Mouse (Mus musculus): ENCODE results near the gene Mpc2.

The Mpc2 gene

DNA sequence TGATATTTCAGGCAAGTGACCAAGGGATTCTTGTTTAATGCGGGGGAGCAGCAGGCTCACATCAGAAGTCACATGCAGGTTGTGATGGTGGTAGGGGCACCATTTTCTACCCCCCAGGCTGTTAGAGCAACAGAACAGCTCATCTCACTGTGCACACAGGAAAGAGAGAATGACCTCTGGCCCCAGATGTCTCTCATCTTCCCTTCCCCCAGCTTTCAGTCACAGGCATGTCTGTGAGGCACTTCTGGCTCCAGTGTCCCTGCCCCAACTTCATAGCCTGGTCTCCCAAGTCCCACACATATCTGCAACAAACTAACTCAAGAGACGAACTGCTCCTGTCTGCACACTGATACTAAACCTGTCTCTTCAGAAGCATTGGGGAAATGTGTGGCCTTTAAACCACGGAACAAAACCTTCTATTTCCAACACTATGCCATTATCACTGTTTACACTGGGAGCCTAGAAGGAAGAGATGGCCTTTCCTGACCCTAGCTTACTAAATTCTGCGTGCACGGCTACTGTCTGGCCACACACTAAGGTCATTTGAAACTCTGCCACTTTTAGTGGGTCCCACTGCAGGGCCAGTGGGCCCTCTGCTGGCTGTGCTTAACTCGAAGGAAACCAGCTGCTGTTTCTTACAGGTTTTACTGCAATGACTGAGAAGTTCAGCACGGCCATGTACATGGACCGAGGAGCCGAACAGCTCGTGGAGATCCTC, 43.0 kb downstream of the Mpc2 start:
- no peak for DNase-seq (ENCODE audit: low spot score in 2 of 2)

GRCm38 (mm10) chr1:165506303-165506702, 45.9 kb downstream of the Mpc2 start:
- no peak for DNase-seq (ENCODE audit: low spot score in 2 of 2)

- no peak for DNase-seq (ENCODE audit: low spot score in 2 of 2)
These were observed 49.7 kb downstream of the Mpc2 start for GRCm38 (mm10) chr1:165510161-165510560.

GRCm38 (mm10) chr1:165520716-165521115, 60.3 kb downstream of the Mpc2 start:
- DNase-seq (ENCODE audit: low spot score in 2 of 2): no peak

All from cerebellum, postnatal 4 days (tissue).